Mouse (Mus musculus): ENCODE data around the gene Meis2. TPM values are rescaled to one million over a fixed set of nuclear protein-coding genes. Genes with fewer than 3 reads are reported as not detected.

The Meis2 gene
- total RNA-seq, 2 experiments from 2014 or later: 94.3 to 130 TPM

GRCm38 (mm10) chr2:115888336-115889077 lies 177.1 kb downstream of the Meis2 start:
- DNase-seq (ENCODE audit: low spot score in 2 of 2): no peak
- intact Hi-C loops (cut with DNase I): no loop called here

GRCm38 (mm10) chr2:115887631-115888030 lies 178.0 kb downstream of the Meis2 start:
- intact Hi-C loops (cut with DNase I): no loop called here
- DNase-seq (ENCODE audit: low spot score in 2 of 2): no peak

- DNase-seq (ENCODE audit: low spot score in 2 of 2): no peak
- intact Hi-C loops (cut with DNase I): no loop called here
Measured at GRCm38 (mm10) chr2:115884184-115884583, 181.5 kb downstream of the Meis2 start.

GRCm38 (mm10) chr2:115883520-115883919 lies 182.1 kb downstream of the Meis2 start:
- no peak for DNase-seq (ENCODE audit: low spot score in 2 of 2)

GRCm38 (mm10) chr2:115875802-115876531 lies 189.7 kb downstream of the Meis2 start:
- intact Hi-C loops (cut with DNase I): no loop called here
- DNase-seq (ENCODE audit: low spot score in 2 of 2): no peak

More at GRCm38 (mm10) chr2:115883520-115883919, 182.1 kb downstream of the Meis2 start:
- intact Hi-C loops (cut with DNase I): no loop called here

- intact Hi-C loops (cut with DNase I): no loop called here
- no peak for DNase-seq (ENCODE audit: low spot score in 2 of 2)
Measured at GRCm38 (mm10) chr2:115872851-115873250, 192.8 kb downstream of the Meis2 start.

- intact Hi-C loops (cut with DNase I): no loop called here
- DNase-seq (ENCODE audit: low spot score in 2 of 2): no peak
Measured at GRCm38 (mm10) chr2:115869966-115870365, 195.7 kb downstream of the Meis2 start.

GRCm38 (mm10) chr2:115860600-115861347 lies 204.9 kb downstream of the Meis2 start:
- peak; percentile 15 to 20 for DNase-seq (ENCODE audit: low spot score in 2 of 2)
- intact Hi-C loops (cut with DNase I): no loop called here

- intact Hi-C loops (cut with DNase I): no loop called here
- peak in 1 of 2 experiments; percentile 4 for DNase-seq (ENCODE audit: low spot score in 2 of 2)
Measured at GRCm38 (mm10) chr2:115860141-115860480, 205.5 kb downstream of the Meis2 start.

- intact Hi-C loops (cut with DNase I): loop anchor here (5.0 to 10.0 kb wide), 5 partner anchors 245 to 1595 kb away; no protein-coding TSS in a partner anchor
- DNase-seq (ENCODE audit: low spot score in 2 of 2): peak; percentile 4 to 11
Measured at GRCm38 (mm10) chr2:115859371-115860140, 206.1 kb downstream of the Meis2 start.

GRCm38 (mm10) chr2:115858927-115859326 lies 206.7 kb downstream of the Meis2 start:
- no peak for DNase-seq (ENCODE audit: low spot score in 2 of 2)
- intact Hi-C loops (cut with DNase I): loop anchor here (5.0 to 10.0 kb wide), 5 partner anchors 246 to 1594 kb away; no protein-coding TSS in a partner anchor

- intact Hi-C loops (cut with DNase I): loop anchor here (5.0 to 10.0 kb wide), 5 partner anchors 247 to 1593 kb away; no protein-coding TSS in a partner anchor
- no peak for DNase-seq (ENCODE audit: low spot score in 2 of 2)
Measured at GRCm38 (mm10) chr2:115858246-115858645, 207.4 kb downstream of the Meis2 start.

- DNase-seq (ENCODE audit: low spot score in 2 of 2): peak in 1 of 2 experiments; percentile 5
Measured at GRCm38 (mm10) chr2:115857123-115858080, 208.2 kb downstream of the Meis2 start.

GRCm38 (mm10) chr2:115856401-115857073 lies 209.1 kb downstream of the Meis2 start:
- no peak for DNase-seq (ENCODE audit: low spot score in 2 of 2)
- intact Hi-C loops (cut with DNase I): loop anchor here (2.0 to 10.0 kb wide), 6 partner anchors 218 to 1592 kb away; no protein-coding TSS in a partner anchor

More at GRCm38 (mm10) chr2:115857123-115858080, 208.2 kb downstream of the Meis2 start:
- intact Hi-C loops (cut with DNase I): loop anchor here (2.0 to 10.0 kb wide), 6 partner anchors 217 to 1593 kb away; no protein-coding TSS in a partner anchor

- intact Hi-C loops (cut with DNase I): loop anchor here (2.0 to 10.0 kb wide), 8 partner anchors 207 to 1591 kb away; no protein-coding TSS in a partner anchor
- DNase-seq (ENCODE audit: low spot score in 2 of 2): peak; percentile 86 to 88
Measured at GRCm38 (mm10) chr2:115855511-115856400, 209.9 kb downstream of the Meis2 start.

- peak; percentile 26 to 31 for DNase-seq (ENCODE audit: low spot score in 2 of 2)
- intact Hi-C loops (cut with DNase I): loop anchor here (2.0 to 10.0 kb wide), 8 partner anchors 208 to 1590 kb away; no protein-coding TSS in a partner anchor
Measured at GRCm38 (mm10) chr2:115854828-115855311, 210.8 kb downstream of the Meis2 start.

All from left cerebral cortex, postnatal 25 days (tissue).